Mouse (Mus musculus) megakaryocyte-erythroid progenitor cell, adult 5-6 weeks (primary cell): ENCODE data around the gene Gm17190. TPM values are rescaled to one million over a fixed set of nuclear protein-coding genes. Genes with fewer than 3 reads are reported as not detected.
"Not testable (repeated sequence)": the region's sequence is repeated elsewhere in the genome, so short reads cannot be mapped to it uniquely, and the experiment has no call there.

Experiments
- ATAC-seq: replicated peaks from 2 replicates; pipeline ENCODE4 v1.8.0; 2016; ENCODE audit warnings: mild to moderate bottlenecking, inconsistent platforms; ENCODE audit not compliant: severe bottlenecking, poor library complexity, low FRiP score, low TSS enrichment
- total RNA-seq, 2 experiments: library from RNA; stranded (forward) in 1 of 2; stranded (reverse) in 1 of 2; fragments of 200-1000, 215-1000 nt in 1 of 2; fragments of >200 nt in 1 of 2; fragmentation: Nextera tagmentation in 1 of 2; gene quantifications; 2 replicates each; pipeline ENCODE4 v1.2.3; 2014 to 2017

Gm17190 gene
- total RNA-seq (2014; fragmentation: Nextera tagmentation), result not detected in 2 replicates
- not detected in 2 replicates for total RNA-seq (2017)

GRCm38 (mm10) chr13:96081754-96082153, at the start of gene Gm17190:
Gene Gm17190, plus strand, starts transcription at chr13:96082054.
- ATAC-seq, result not testable (repeated sequence)

- no peak for ATAC-seq
Measured at GRCm38 (mm10) chr13:96039536-96039935, 42.3 kb upstream of the Gm17190 start.

- no peak for ATAC-seq
Measured at GRCm38 (mm10) chr13:96040275-96041042, 41.4 kb upstream of the Gm17190 start.

- ATAC-seq, result no peak
Measured at GRCm38 (mm10) chr13:96045396-96045795, 36.5 kb upstream of the Gm17190 start.

- no peak for ATAC-seq
Measured at GRCm38 (mm10) chr13:96052755-96053154, 29.1 kb upstream of the Gm17190 start.

- ATAC-seq, result no peak
Measured at GRCm38 (mm10) chr13:96073555-96073954, 8.3 kb upstream of the Gm17190 start.

GRCm38 (mm10) chr13:96081276-96081675, 578 bp upstream of the Gm17190 start, which contains the start of gene Gm20075:
Gene Gm20075, minus strand, starts transcription at chr13:96081376.
- ATAC-seq, result not testable (repeated sequence)

- ATAC-seq, result no peak
Measured at GRCm38 (mm10) chr13:96085581-96086302, 3.9 kb downstream of the Gm17190 start.

GRCm38 (mm10) chr13:96090929-96091328, 9.1 kb downstream of the Gm17190 start:
- ATAC-seq, result no peak

GRCm38 (mm10) chr13:96106367-96106766, 24.5 kb downstream of the Gm17190 start:
- ATAC-seq, result no peak

- no peak for ATAC-seq
Measured at GRCm38 (mm10) chr13:96110767-96111166, 28.9 kb downstream of the Gm17190 start.

GRCm38 (mm10) chr13:96112711-96113110, 30.9 kb downstream of the Gm17190 start:
- ATAC-seq, result no peak

GRCm38 (mm10) chr13:96125011-96125410, 43.2 kb downstream of the Gm17190 start:
- no peak for ATAC-seq

- ATAC-seq, result no peak
Measured at GRCm38 (mm10) chr13:96126669-96127068, 44.8 kb downstream of the Gm17190 start.

GRCm38 (mm10) chr13:96129081-96129480, 47.2 kb downstream of the Gm17190 start:
- no peak for ATAC-seq

- no peak for ATAC-seq
Measured at GRCm38 (mm10) chr13:96131050-96131449, 49.2 kb downstream of the Gm17190 start.

GRCm38 (mm10) chr13:96131911-96132310, 50.1 kb downstream of the Gm17190 start:
- no peak for ATAC-seq

- 0 out of 2 replicates have a peak, but pooled peaks have one; percentile 7 for ATAC-seq
Measured at GRCm38 (mm10) chr13:96132401-96132816, 50.6 kb downstream of the Gm17190 start, which contains the start of gene Sv2c. Gene Sv2c, minus strand, starts transcription at chr13:96132577.
